Mouse (Mus musculus): Measurements from ENCODE around the gene Mecom.

Mecom gene

GRCm38 (mm10) chr3:30207431-30207830, 340.4 kb downstream of the Mecom start:
- DNase-seq (ENCODE audit: low spot score): no peak

- no peak for DNase-seq (ENCODE audit: low spot score)
Measured at GRCm38 (mm10) chr3:30206123-30206522, 341.7 kb downstream of the Mecom start.

- no peak for DNase-seq (ENCODE audit: low spot score)
Measured at GRCm38 (mm10) chr3:30203764-30204163, 344.0 kb downstream of the Mecom start.

GRCm38 (mm10) chr3:30198854-30199253, 349.0 kb downstream of the Mecom start:
- no peak for DNase-seq (ENCODE audit: low spot score)

GRCm38 (mm10) chr3:30198227-30198626, 349.6 kb downstream of the Mecom start:
- DNase-seq (ENCODE audit: low spot score): no peak

- DNase-seq (ENCODE audit: low spot score): no peak
Measured at GRCm38 (mm10) chr3:30195186-30195585, 352.6 kb downstream of the Mecom start.

GRCm38 (mm10) chr3:30192294-30193007, 355.4 kb downstream of the Mecom start:
- no peak for DNase-seq (ENCODE audit: low spot score)

GRCm38 (mm10) chr3:30189325-30189724, 358.5 kb downstream of the Mecom start:
- no peak for DNase-seq (ENCODE audit: low spot score)

GRCm38 (mm10) chr3:30187812-30188469, 359.9 kb downstream of the Mecom start:
- DNase-seq (ENCODE audit: low spot score): no peak

- DNase-seq (ENCODE audit: low spot score): no peak
Measured at GRCm38 (mm10) chr3:30181807-30182481, 365.9 kb downstream of the Mecom start.

- no peak for DNase-seq (ENCODE audit: low spot score)
Measured at GRCm38 (mm10) chr3:30176615-30177014, 371.2 kb downstream of the Mecom start.

- DNase-seq (ENCODE audit: low spot score): no peak
Measured at GRCm38 (mm10) chr3:30173812-30174211, 374.0 kb downstream of the Mecom start.

- no peak for DNase-seq (ENCODE audit: low spot score)
Measured at GRCm38 (mm10) chr3:30168396-30169186, 379.2 kb downstream of the Mecom start.

GRCm38 (mm10) chr3:30167027-30167426, 380.8 kb downstream of the Mecom start:
- no peak for DNase-seq (ENCODE audit: low spot score)

GRCm38 (mm10) chr3:30164834-30165233, 383.0 kb downstream of the Mecom start:
- no peak for DNase-seq (ENCODE audit: low spot score)

- DNase-seq (ENCODE audit: low spot score): no peak
Measured at GRCm38 (mm10) chr3:30163390-30163789, 384.4 kb downstream of the Mecom start.

- DNase-seq (ENCODE audit: low spot score): no peak
Measured at GRCm38 (mm10) chr3:30160961-30161670, 386.7 kb downstream of the Mecom start.

GRCm38 (mm10) chr3:30160346-30160745, 387.5 kb downstream of the Mecom start:
- no peak for DNase-seq (ENCODE audit: low spot score)

- DNase-seq (ENCODE audit: low spot score): no peak
Measured at GRCm38 (mm10) chr3:30157128-30157670, 390.6 kb downstream of the Mecom start.

- no peak for DNase-seq (ENCODE audit: low spot score)
Measured at GRCm38 (mm10) chr3:30154390-30154789, 393.4 kb downstream of the Mecom start.

GRCm38 (mm10) chr3:30153923-30154331, 393.9 kb downstream of the Mecom start:
- DNase-seq (ENCODE audit: low spot score): no peak

All from MN1 (cell line).